Mouse (Mus musculus): Measurements from ENCODE around the gene Taok1. TPM values are rescaled to one million over a fixed set of nuclear protein-coding genes. Genes with fewer than 3 reads are reported as not detected.

Taok1 gene
- polyA plus RNA-seq, 1 experiment from 2014 or later, result 18.5 TPM

DNA sequence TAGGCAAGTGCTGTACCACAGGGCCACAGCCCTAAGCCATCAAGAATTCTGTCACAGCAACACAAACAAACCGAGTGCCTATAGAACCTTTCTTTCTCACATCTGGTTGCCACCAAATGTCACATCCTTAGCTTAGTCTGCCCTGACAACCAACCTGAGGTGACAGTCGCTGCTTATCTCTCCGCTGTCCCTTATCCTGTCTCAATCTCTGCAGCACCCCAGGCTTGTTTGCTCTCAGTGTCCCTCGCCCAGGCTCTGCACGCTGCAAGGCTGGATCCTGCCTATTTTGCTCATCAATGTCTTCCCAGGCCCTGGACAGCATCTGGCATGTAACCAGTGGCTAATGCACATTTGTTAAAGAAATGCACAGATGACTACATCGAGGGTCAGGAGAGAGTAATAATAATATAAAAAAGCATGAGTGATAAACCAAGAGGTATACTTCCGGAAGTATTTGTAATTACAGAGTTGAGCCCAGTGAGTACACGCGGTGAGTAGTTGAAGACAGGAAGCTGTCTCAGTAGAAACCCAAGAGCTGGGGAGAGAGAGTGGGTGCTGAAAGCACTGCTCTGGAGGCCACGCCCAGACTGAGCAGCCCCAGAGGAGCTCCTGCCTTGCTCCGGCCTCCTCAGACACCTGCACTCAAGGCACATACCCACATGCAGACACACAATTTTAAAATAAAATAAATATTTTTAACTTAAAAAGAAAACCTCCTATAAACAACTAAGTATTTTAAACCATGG, 123.9 kb downstream of the Taok1 start:
- peaks cover 56% of the 10 kb centered on the region for H3K4me1 ChIP-seq
- WGBS, result 73% methylated on average over 11 of the region's 11 CpGs
- ATAC-seq (ENCODE audit: low FRiP score, low read depth), result no peak

DNA sequence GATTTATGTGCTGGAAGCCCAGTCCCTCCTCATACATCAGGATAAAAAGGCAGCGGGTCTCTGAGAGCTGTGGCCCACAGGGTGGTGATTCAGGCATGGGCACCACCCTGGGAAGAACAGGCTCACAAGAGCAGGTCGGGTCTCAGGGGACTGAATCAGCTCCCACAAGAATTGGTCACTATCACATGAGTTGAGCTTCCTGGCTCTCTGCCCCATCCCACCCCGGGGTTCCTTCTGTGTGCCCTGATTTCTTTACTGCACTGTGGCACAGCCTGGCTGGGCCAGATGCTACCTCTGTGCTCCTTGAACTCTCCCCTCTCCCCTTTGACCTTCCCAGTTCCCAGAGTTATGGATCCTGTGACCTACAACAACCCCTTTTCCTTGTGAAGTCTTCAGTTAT, 124.6 kb downstream of the Taok1 start:
- no peak for ATAC-seq (ENCODE audit: low FRiP score, low read depth)
- H3K27ac ChIP-seq, result no peak overlapping the region
- H3K4me1 ChIP-seq, result peaks cover 50% of the 10 kb centered on the region
- H3K36me3 ChIP-seq, result no peaks in the 10 kb centered on the region; the same call in 1 of the 2 replicates
- H3K4me2 ChIP-seq (replicated peaks), result no peak overlapping the region
- no peaks in the 10 kb centered on the region for H3K9me3 ChIP-seq
- H3K4me3 ChIP-seq, result no peak overlapping the region
- H3K9ac ChIP-seq, result no peak overlapping the region
- WGBS, result 72% methylated on average over 3 of the region's 3 CpGs
- H3K27me3 ChIP-seq (replicated peaks), result no peaks in the 10 kb centered on the region

More for the DNA sequence above, 123.9 kb downstream of the Taok1 start:
- no peak overlapping the region for H3K4me3 ChIP-seq
- no peaks in the 10 kb centered on the region for H3K9me3 ChIP-seq
- H3K27me3 ChIP-seq (replicated peaks), result no peaks in the 10 kb centered on the region
- H3K27ac ChIP-seq, result no peak overlapping the region
- no peak overlapping the region for H3K4me2 ChIP-seq (replicated peaks)
- H3K9ac ChIP-seq, result no peak overlapping the region
- H3K36me3 ChIP-seq, result no peaks in the 10 kb centered on the region; the same call in 1 of the 2 replicates

Other genes with a start within 250 kb of the Taok1 start
- gene Coro6, start 145.4 kb downstream of the Taok1 start, polyA plus RNA-seq (2016; fragmentation: Nextera tagmentation; extraction: Ambion mirVana), result 0.15 TPM in 2 replicates
- gene Ankrd13b, start 118.1 kb downstream of the Taok1 start, polyA plus RNA-seq (2016; fragmentation: Nextera tagmentation; extraction: Ambion mirVana), result 33.8 and 39.7 TPM in 2 replicates
- 12.5 and 14.4 TPM in 2 replicates for gene Git1, start 114.3 kb downstream of the Taok1 start, polyA plus RNA-seq (2016; fragmentation: Nextera tagmentation; extraction: Ambion mirVana)
- gene Abhd15, start 92.7 kb downstream of the Taok1 start, polyA plus RNA-seq (2016; fragmentation: Nextera tagmentation; extraction: Ambion mirVana), result 5.2 and 7.1 TPM in 2 replicates
- gene Trp53i13, start 91.8 kb downstream of the Taok1 start, polyA plus RNA-seq (2016; fragmentation: Nextera tagmentation; extraction: Ambion mirVana), result 28.7 and 32.4 TPM in 2 replicates
- 0.15 and 0.39 TPM in 2 replicates for gene Gm10392, start 88.6 kb downstream of the Taok1 start, polyA plus RNA-seq (2016; fragmentation: Nextera tagmentation; extraction: Ambion mirVana)
- gene Nufip2, start 78.3 kb upstream of the Taok1 start, polyA plus RNA-seq (2016; fragmentation: Nextera tagmentation; extraction: Ambion mirVana), result 4.1 and 5.1 TPM in 2 replicates
- 8.2 and 14.1 TPM in 2 replicates for gene Cryba1, start 117.5 kb upstream of the Taok1 start, polyA plus RNA-seq (2016; fragmentation: Nextera tagmentation; extraction: Ambion mirVana)
- 49.5 and 49.9 TPM in 2 replicates for gene Myo18a, start 155.4 kb upstream of the Taok1 start, polyA plus RNA-seq (2016; fragmentation: Nextera tagmentation; extraction: Ambion mirVana)
- gene Gm10277, start 179.9 kb upstream of the Taok1 start, polyA plus RNA-seq (2016; fragmentation: Nextera tagmentation; extraction: Ambion mirVana), result 2.4 and 2.7 TPM in 2 replicates